ENCODE assay signal across 1 mouse cellular context in genomic region chr6:117916737-117917426, GRCm38 (mm10).
TF ChIP-seq lines count a peak whose summit lies in the region.

No protein-coding gene starts in this region.

TF ChIP-seq in CH12.LX, 34 proteins besides CTCF, POLR2A, EP300 and RAD21:
- TF ChIP-seq TCF12 (IDR thresholded peaks at IDR 0.05; ENCODE audit: low read depth, low read length) (peak; percentile 66), KAT2A (IDR thresholded peaks at IDR 0.05; ENCODE audit: insufficient replicate concordance, low read length) (0 out of 2 replicates have a peak, but pooled peaks have one; percentile 36), ETS1 (conservative IDR thresholded peaks at IDR 0.05; ENCODE audit: low read depth, low read length) (peak; percentile 63), USF2 (conservative IDR thresholded peaks at IDR 0.05; ENCODE audit: low read depth, low read length) (peak; percentile 62), JUN (IDR thresholded peaks at IDR 0.05; ENCODE audit: insufficient read depth, low read depth, low read length) (no peak), ELF1 (IDR thresholded peaks at IDR 0.05; ENCODE audit: low read depth, low read length) (peak; percentile 88), MYC (IDR thresholded peaks at IDR 0.05; ENCODE audit: low read depth, low read length) (peak; percentile 79), SIN3A (IDR thresholded peaks at IDR 0.05; ENCODE audit: low read length) (peak; percentile 86), PAX5 (IDR thresholded peaks at IDR 0.05; ENCODE audit: low read length) (no peak), JUND (conservative IDR thresholded peaks at IDR 0.05; ENCODE audit: low read depth, low read length) (no peak), ZNF384 (IDR thresholded peaks at IDR 0.05; ENCODE audit: low read depth, low read length) (peak; percentile 25; the same call in 1 of the 2 replicates), SMC3 (IDR thresholded peaks at IDR 0.05; ENCODE audit: low read depth, low read length) (peak; percentile 9; the same call in 1 of the 2 replicates), MAFK (IDR thresholded peaks at IDR 0.05; ENCODE audit: insufficient replicate concordance, low read length) (0 out of 2 replicates have a peak, but pooled peaks have one; percentile 29), ZKSCAN1 (IDR thresholded peaks at IDR 0.05; ENCODE audit: borderline replicate concordance, low read depth, low read length) (no peak), BHLHE40 (IDR thresholded peaks at IDR 0.05; ENCODE audit: low read depth, low read length) (peak; percentile 89), MEF2A (IDR thresholded peaks at IDR 0.05; ENCODE audit: borderline replicate concordance, low read depth, low read length) (peak; percentile 41; the same call in 1 of the 2 replicates), MAZ (IDR thresholded peaks at IDR 0.05; ENCODE audit: low read depth, low read length) (peak; percentile 74), NRF1 (IDR thresholded peaks at IDR 0.05; ENCODE audit: low read depth, low read length) (peak; percentile 71), GABPA (IDR thresholded peaks at IDR 0.05; ENCODE audit: insufficient replicate concordance, low read depth, low read length) (no peak), ZMIZ1 (IDR thresholded peaks at IDR 0.05; ENCODE audit: low read depth, low read length) (peak; percentile 85), E2F4 (IDR thresholded peaks at IDR 0.05; ENCODE audit: insufficient replicate concordance, low read depth, low read length) (peak; percentile 88; the same call in 1 of the 2 replicates), UBTF (IDR thresholded peaks at IDR 0.05; ENCODE audit: low read depth, low read length) (peak; percentile 73; the same call in 1 of the 2 replicates), CHD1 (IDR thresholded peaks at IDR 0.05; ENCODE audit: low read depth, low read length) (peak; percentile 71), TBP (conservative IDR thresholded peaks at IDR 0.05; ENCODE audit: low read depth, low read length) (0 out of 2 replicates have a peak, but pooled peaks have one; percentile 43), IRF4 (IDR thresholded peaks at IDR 0.05; ENCODE audit: low read depth, low read length) (peak; percentile 71), USF1 (IDR thresholded peaks at IDR 0.05; ENCODE audit: low read depth, low read length) (peak; percentile 84), CHD2 (IDR thresholded peaks at IDR 0.05; ENCODE audit: low read length) (no peak; the same call in none of the 2 replicates), RCOR1 (conservative IDR thresholded peaks at IDR 0.05; ENCODE audit: low read depth, low read length) (peak; percentile 84), MXI1 (IDR thresholded peaks at IDR 0.05; ENCODE audit: low read depth, low read length) (peak; percentile 87), MAX (IDR thresholded peaks at IDR 0.05; ENCODE audit: low read length) (peak; percentile 84), HCFC1 (IDR thresholded peaks at IDR 0.05; ENCODE audit: low read depth, low read length) (peak; percentile 70), NELFE (IDR thresholded peaks at IDR 0.05; ENCODE audit: low read depth, low read length) (peak; percentile 72), POLR2AphosphoS2 (IDR thresholded peaks at IDR 0.05; ENCODE audit: low read depth, low read length) (peak; percentile 77; the same call in 1 of the 2 replicates), ZC3H11A (IDR thresholded peaks at IDR 0.05; ENCODE audit: low read depth, low read length) (no peak)
